Mouse (Mus musculus): ENCODE results near the gene Qprt.

DNA sequence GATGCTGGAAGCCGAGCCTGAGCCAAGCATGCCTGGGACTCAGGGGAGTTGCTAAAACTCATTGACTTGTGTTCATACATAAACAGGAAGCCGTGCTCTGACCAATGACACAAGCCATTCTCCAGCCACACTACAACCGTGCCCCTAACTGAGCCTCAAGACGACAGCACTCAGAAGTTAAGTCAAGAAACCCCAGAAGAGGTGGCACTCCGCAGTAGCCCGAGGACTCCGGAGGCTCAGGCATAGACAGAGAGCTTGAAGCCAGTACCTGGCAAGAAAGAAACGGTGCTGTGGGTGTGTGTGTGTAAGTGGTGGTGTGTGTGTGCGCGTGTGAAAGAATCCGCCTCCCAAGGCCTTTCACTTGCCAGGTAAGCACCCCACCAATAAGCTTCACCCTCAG is 7.1 kb downstream of the Qprt start:
- TF ChIP-seq CTCF (IDR thresholded peaks at IDR 0.05; ENCODE audit: low read depth), result no peak
- no peak for TF ChIP-seq EP300 (IDR thresholded peaks at IDR 0.05; ENCODE audit: low read depth)
